Mouse (Mus musculus) heart, embryonic 10.5 days (tissue): Measurements from ENCODE around the gene Cdh8. TPM values are rescaled to one million over a fixed set of nuclear protein-coding genes. Genes with fewer than 3 reads are reported as not detected.

Experiments used
- DNase-seq: peaks from one replicate; pipeline ENCODE4 v3.0.0-alpha.2; 2017; ENCODE audit warnings: low spot score
- H3K27ac ChIP-seq: fragments of 300-500 bp; sonication (generic); 2 replicates; pipeline ENCODE4 v1.5.1; 2016; ENCODE audit warnings: mild to moderate bottlenecking
- H3K27me3 ChIP-seq: fragments of 300-500 bp; sonication (generic); 2 replicates; pipeline ENCODE4 v1.6.1; 2016; ENCODE audit warnings: mild to moderate bottlenecking; ENCODE audit not compliant: poor library complexity, insufficient read depth, severe bottlenecking
- H3K36me3 ChIP-seq: fragments of 300-500 bp; sonication (generic); 2 replicates; pipeline ENCODE4 v1.6.1; 2016; ENCODE audit warnings: mild to moderate bottlenecking, moderate library complexity
- H3K4me1 ChIP-seq: fragments of 300-500 bp; sonication (generic); 2 replicates; pipeline ENCODE4 v1.6.1; 2016; ENCODE audit warnings: mild to moderate bottlenecking
- H3K4me3 ChIP-seq: fragments of 300-500 bp; sonication (generic); 2 replicates; pipeline ENCODE4 v1.5.1; 2016; ENCODE audit warnings: mild to moderate bottlenecking, moderate library complexity
- H3K9me3 ChIP-seq: fragments of 300-500 bp; sonication (generic); 2 replicates; pipeline ENCODE4 v1.6.1; 2016; ENCODE audit warnings: mild to moderate bottlenecking, moderate library complexity
- WGBS: fragments of 180-500 bp; shearing (Covaris S2); methylation state at CpG from one replicate; pipeline ENCODE4 v1.1.7; 2016; 5-methylcytosine and 5-hydroxymethylcytosine counted together
- polyA plus RNA-seq: library from polyadenylated mRNA; unstranded; fragments of >200 nt; fragmentation: Nextera tagmentation; extraction: Ambion mirVana; gene quantifications from 2 replicates; pipeline ENCODE4 v1.2.1, GENCODE M21; 2016

Cdh8 gene
- polyA plus RNA-seq = 0.41 and 0.82 TPM in 2 replicates

DNA sequence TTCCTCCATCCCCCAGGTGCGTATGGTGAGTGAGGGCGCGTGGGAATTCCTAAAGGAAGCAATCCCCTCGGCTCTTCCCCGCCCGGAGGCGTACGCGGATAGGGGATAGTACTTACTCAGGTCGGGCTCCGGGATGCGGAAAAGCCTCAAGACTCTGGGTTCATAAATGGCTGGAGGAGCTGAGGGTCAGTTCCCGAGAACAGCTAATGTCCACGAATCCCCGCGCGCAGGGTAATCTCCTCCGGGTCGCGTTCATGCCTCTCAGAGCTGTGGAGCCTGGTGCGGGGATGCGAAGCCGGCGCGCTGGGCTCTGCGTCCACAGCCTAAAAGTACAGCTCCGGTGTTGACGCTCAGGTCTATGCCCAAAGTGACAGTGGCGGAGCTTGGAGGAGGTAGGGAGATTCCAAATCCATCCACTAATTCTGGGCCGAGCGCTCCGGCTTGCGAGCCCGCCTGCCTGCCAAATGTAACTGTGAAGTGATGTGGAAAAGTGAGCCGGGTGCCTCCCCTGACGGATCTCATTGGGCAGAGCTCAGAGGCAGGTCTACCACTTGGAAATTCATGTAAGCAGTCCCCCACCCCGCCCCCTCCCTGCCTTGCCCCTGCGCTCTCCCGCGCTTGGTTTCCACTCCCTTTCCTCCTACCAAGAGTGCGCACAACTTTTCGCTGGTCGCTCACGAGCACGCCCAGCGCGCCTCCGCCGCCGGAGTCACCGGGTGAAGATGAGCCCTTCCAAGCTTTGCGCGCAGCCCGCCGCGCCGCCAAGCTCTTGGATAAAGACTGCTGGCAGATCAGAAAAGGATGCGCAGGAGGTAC lies at the start of gene Cdh8:
Gene Cdh8, minus strand, starts transcription at position 506 of the 816 bp plus-strand sequence.
- DNase-seq = peak; percentile 78
- H3K36me3 ChIP-seq = no peaks in the 10 kb centered on the region
- H3K27ac ChIP-seq = no peak within 1 kb of the TSS
- H3K4me1 ChIP-seq = peaks cover 10% of the 10 kb centered on the region; the same call in 1 of the 2 replicates
- H3K27me3 ChIP-seq = peaks cover 70% of the 10 kb centered on the region
- H3K9me3 ChIP-seq = no peaks in the 10 kb centered on the region
- WGBS = under 1% methylated on average over 58 of the region's 58 CpGs
- peak within 1 kb of the TSS; percentile 62 for H3K4me3 ChIP-seq

DNA sequence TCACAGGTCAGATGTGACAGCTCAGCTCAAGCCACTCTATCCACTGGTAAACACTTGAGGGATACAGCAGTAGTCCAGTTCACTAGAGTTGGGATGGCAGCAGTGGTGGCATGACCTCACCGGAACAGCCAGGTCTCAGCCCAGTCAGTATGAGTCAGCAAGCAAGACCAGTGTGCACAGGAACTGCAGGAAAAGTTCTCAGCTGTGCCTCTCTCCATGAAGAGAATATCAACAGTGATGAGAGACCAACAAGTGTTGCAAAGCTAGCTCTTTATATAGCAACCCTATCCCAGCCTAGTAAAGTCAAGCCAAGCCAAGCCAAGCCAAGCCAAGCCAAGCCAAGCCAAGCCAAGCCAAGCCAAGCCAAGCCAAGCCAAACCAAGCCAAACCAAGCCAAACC lies 30.2 kb upstream of the Cdh8 start:
- no peak overlapping the region for H3K4me3 ChIP-seq
- DNase-seq = no peak
- no peak overlapping the region for H3K27ac ChIP-seq
- WGBS = 79% methylated on average over 1 of the region's 1 CpGs
- no peaks in the 10 kb centered on the region for H3K27me3 ChIP-seq
- H3K9me3 ChIP-seq = no peaks in the 10 kb centered on the region
- H3K4me1 ChIP-seq = no peaks in the 10 kb centered on the region
- H3K36me3 ChIP-seq = no peaks in the 10 kb centered on the region

GRCm38 (mm10) chr8:99425901-99426300 lies 9.6 kb upstream of the Cdh8 start:
- H3K9me3 ChIP-seq = no peaks in the 10 kb centered on the region
- H3K4me3 ChIP-seq = no peak overlapping the region
- no peak for DNase-seq
- 77% methylated on average over 4 of the region's 4 CpGs for WGBS
- no peak overlapping the region for H3K27ac ChIP-seq
- H3K36me3 ChIP-seq = no peaks in the 10 kb centered on the region
- 0 out of 2 replicates have a peak, but pooled peaks cover 6% of the 10 kb centered on the region for H3K27me3 ChIP-seq
- no peaks in the 10 kb centered on the region for H3K4me1 ChIP-seq

GRCm38 (mm10) chr8:99421516-99421915 lies 5.2 kb upstream of the Cdh8 start:
- no peaks in the 10 kb centered on the region for H3K9me3 ChIP-seq
- no peak overlapping the region for H3K4me3 ChIP-seq
- peaks cover 34% of the 10 kb centered on the region for H3K27me3 ChIP-seq
- DNase-seq = no peak
- no peak overlapping the region for H3K27ac ChIP-seq
- WGBS = 25% methylated on average over 7 of the region's 7 CpGs
- no peaks in the 10 kb centered on the region for H3K36me3 ChIP-seq
- no peaks in the 10 kb centered on the region for H3K4me1 ChIP-seq

- Histone ChIP-seq H3K27me3 (peaks cover 51% of the 10 kb centered on the region), H3K4me1 (peaks cover 10% of the 10 kb centered on the region; the same call in 1 of the 2 replicates), H3K27ac (no peak overlapping the region), H3K36me3 (no peaks in the 10 kb centered on the region), H3K4me3 (no peak overlapping the region), H3K9me3 (no peaks in the 10 kb centered on the region)
- WGBS = 81% methylated on average over 4 of the region's 4 CpGs
- no peak for DNase-seq
These were observed 3.5 kb upstream of the Cdh8 start for GRCm38 (mm10) chr8:99419726-99420125.

GRCm38 (mm10) chr8:99417456-99417855 lies 1.2 kb upstream of the Cdh8 start:
- peaks cover 73% of the 10 kb centered on the region for H3K27me3 ChIP-seq
- peaks cover 10% of the 10 kb centered on the region; the same call in 1 of the 2 replicates for H3K4me1 ChIP-seq
- H3K9me3 ChIP-seq = no peaks in the 10 kb centered on the region
- H3K36me3 ChIP-seq = no peaks in the 10 kb centered on the region
- 44% methylated on average over 7 of the region's 7 CpGs for WGBS
- no peak overlapping the region for H3K27ac ChIP-seq
- no peak overlapping the region for H3K4me3 ChIP-seq
- no peak for DNase-seq

- no peaks in the 10 kb centered on the region for H3K9me3 ChIP-seq
- H3K36me3 ChIP-seq = no peaks in the 10 kb centered on the region
- no peak for DNase-seq
- peak overlapping the region; percentile 62 for H3K4me3 ChIP-seq
- H3K27me3 ChIP-seq = peaks cover 70% of the 10 kb centered on the region
- H3K4me1 ChIP-seq = peaks cover 10% of the 10 kb centered on the region; the same call in 1 of the 2 replicates
- under 1% methylated on average over 48 of the region's 48 CpGs for WGBS
- no peak overlapping the region for H3K27ac ChIP-seq
These were observed 950 bp downstream of the Cdh8 start for GRCm38 (mm10) chr8:99415076-99415965.

DNA sequence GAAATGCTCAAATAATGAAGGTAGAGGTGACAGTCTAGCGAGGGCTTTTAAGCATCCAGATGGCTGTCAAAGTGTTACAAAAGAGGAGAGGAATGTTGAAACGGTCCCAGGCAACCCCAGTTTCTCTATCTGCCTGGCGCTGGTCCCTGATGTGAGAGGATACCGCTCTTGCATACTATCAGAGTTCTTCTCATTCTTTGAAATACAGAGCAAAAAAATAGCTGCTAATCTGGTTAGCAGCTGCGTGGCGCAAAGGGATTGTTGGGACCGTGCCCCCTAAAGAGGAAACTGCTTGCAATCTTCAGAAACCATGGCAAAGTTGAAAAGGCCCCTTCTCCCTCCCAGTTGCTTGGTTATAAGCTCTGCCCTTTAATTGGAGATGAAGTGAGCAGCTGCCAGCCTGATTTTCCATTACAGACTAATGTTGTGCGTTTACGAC lies 1.8 kb downstream of the Cdh8 start:
- WGBS = 6% methylated on average over 9 of the region's 9 CpGs
- H3K4me3 ChIP-seq = peak overlapping the region; percentile 62
- H3K27ac ChIP-seq = no peak overlapping the region
- H3K27me3 ChIP-seq = peaks cover 70% of the 10 kb centered on the region
- H3K9me3 ChIP-seq = no peaks in the 10 kb centered on the region
- peaks cover 10% of the 10 kb centered on the region; the same call in 1 of the 2 replicates for H3K4me1 ChIP-seq
- no peak for DNase-seq
- no peaks in the 10 kb centered on the region for H3K36me3 ChIP-seq

GRCm38 (mm10) chr8:99413877-99414482 lies 2.3 kb downstream of the Cdh8 start:
- Histone ChIP-seq H3K4me1 (peaks cover 10% of the 10 kb centered on the region; the same call in 1 of the 2 replicates), H3K9me3 (no peaks in the 10 kb centered on the region), H3K27me3 (peaks cover 67% of the 10 kb centered on the region), H3K4me3 (no peak overlapping the region), H3K36me3 (no peaks in the 10 kb centered on the region), H3K27ac (no peak overlapping the region)
- DNase-seq = no peak
- WGBS = 42% methylated on average over 10 of the region's 10 CpGs

- H3K4me3 ChIP-seq = no peak overlapping the region
- H3K4me1 ChIP-seq = no peaks in the 10 kb centered on the region; the same call in 1 of the 2 replicates
- no peaks in the 10 kb centered on the region for H3K36me3 ChIP-seq
- 74% methylated on average over 4 of the region's 4 CpGs for WGBS
- no peaks in the 10 kb centered on the region for H3K27me3 ChIP-seq
- H3K9me3 ChIP-seq = no peaks in the 10 kb centered on the region
- H3K27ac ChIP-seq = peak overlapping the region; percentile 59; the same call in 1 of the 2 replicates
- DNase-seq = no peak
These were observed 22.4 kb downstream of the Cdh8 start for GRCm38 (mm10) chr8:99393908-99394307.

- DNase-seq = no peak
- Histone ChIP-seq H3K9me3 (no peaks in the 10 kb centered on the region), H3K4me3 (no peak overlapping the region), H3K4me1 (no peaks in the 10 kb centered on the region), H3K27ac (no peak overlapping the region), H3K27me3 (no peaks in the 10 kb centered on the region), H3K36me3 (no peaks in the 10 kb centered on the region)
- WGBS = 90% methylated on average over 5 of the region's 5 CpGs
These were observed 46.2 kb downstream of the Cdh8 start for GRCm38 (mm10) chr8:99370104-99370503.

- 86% methylated on average over 3 of the region's 3 CpGs for WGBS
- no peaks in the 10 kb centered on the region for H3K9me3 ChIP-seq
- DNase-seq = no peak
- H3K4me1 ChIP-seq = no peaks in the 10 kb centered on the region
- H3K4me3 ChIP-seq = no peak overlapping the region
- no peak overlapping the region for H3K27ac ChIP-seq
- H3K27me3 ChIP-seq = no peaks in the 10 kb centered on the region
- H3K36me3 ChIP-seq = no peaks in the 10 kb centered on the region
These were observed 47.1 kb downstream of the Cdh8 start for GRCm38 (mm10) chr8:99369166-99369565.
